In genomic region chr9:91377036-91377872, GRCm38 (mm10) we compare ENCODE assay signal across 15 mouse cellular contexts. TPM values are rescaled to one million over a fixed set of nuclear protein-coding genes. Genes with fewer than 3 reads are reported as not detected.
DNase-seq lines count a peak whose midpoint lies in the region; ATAC-seq and TF ChIP-seq lines count a peak whose summit lies in the region.
"Had no signal": no experiment of that assay in that cellular context is flagged by ENCODE, and none has a peak within 500 bp of the region (broad histone marks: within the 10 kb centered on the region; RNA-seq: fewer than 3 reads in every experiment).

No protein-coding gene starts in this region.

- H3K9me3 ChIP-seq in hindbrain, embryonic 11.5 days (ENCODE audit: control insufficient read depth, low read length): no peaks in the 10 kb centered on the region
- H3K9me3 ChIP-seq in midbrain, postnatal 0 days (ENCODE audit: low read length): no peaks in the 10 kb centered on the region
- H3K9me3 ChIP-seq: embryonic facial prominence, embryonic 12.5 days had no signal

- peak; percentile 76 for DNase-seq in cerebellum, adult 11-12 months
- DNase-seq in cerebellum, postnatal 25 days: peak; percentile 72 to 73
- peak; percentile 67 for DNase-seq in hindbrain, embryonic 11.5 days (ENCODE audit: low spot score)
- DNase-seq in midbrain, postnatal 0 days (ENCODE audit: low spot score): no peak
- no peak for DNase-seq in layer of hippocampus, adult 18-20 months (ENCODE audit: low spot score in 2 of 2)
- no peak for DNase-seq in thymus, postnatal 4 days
- no peak for DNase-seq in thymus, postnatal 14 days
- DNase-seq: gastrocnemius, postnatal 10 days; heart, postnatal 36 days; lung, postnatal 4 days had no signal

- H3K36me3 ChIP-seq in hindbrain, embryonic 11.5 days (ENCODE audit: control insufficient read depth, insufficient read depth, low read length): no peaks in the 10 kb centered on the region
- H3K36me3 ChIP-seq in midbrain, postnatal 0 days (ENCODE audit: insufficient read depth, low read length): no peaks in the 10 kb centered on the region
- H3K36me3 ChIP-seq: embryonic facial prominence, embryonic 12.5 days; G1E had no signal

- peaks cover 73% of the 10 kb centered on the region for H3K27me3 ChIP-seq in hindbrain, embryonic 11.5 days (ENCODE audit: control insufficient read depth, insufficient read depth, low read length)
- peaks cover 59% of the 10 kb centered on the region for H3K27me3 ChIP-seq in midbrain, postnatal 0 days (ENCODE audit: insufficient read depth, low read length)

- ATAC-seq in hindbrain, embryonic 11.5 days (ENCODE audit: low FRiP score): peak; percentile 23; the same call in 1 of the 2 replicates
- no peak for ATAC-seq in midbrain, postnatal 0 days (ENCODE audit: low FRiP score)

- peak overlapping the region; percentile 87 for H3K4me2 ChIP-seq in hindbrain, embryonic 11.5 days (replicated peaks; ENCODE audit: low read depth, low read length)
- peak overlapping the region; percentile 40; the same call in 1 of the 2 replicates for H3K4me2 ChIP-seq in midbrain, postnatal 0 days (ENCODE audit: low read depth, low read length, poor library complexity, severe bottlenecking)

- peak overlapping the region; percentile 79 for H3K27ac ChIP-seq in hindbrain, embryonic 11.5 days (ENCODE audit: low read depth, low read length)
- peak overlapping the region; percentile 32; the same call in 1 of the 2 replicates for H3K27ac ChIP-seq in midbrain, postnatal 0 days (ENCODE audit: low read depth, low read length)
- H3K27ac ChIP-seq: embryonic facial prominence, embryonic 12.5 days had no signal

- peak overlapping the region; percentile 17; the same call in 1 of the 2 replicates for H3K9ac ChIP-seq in hindbrain, embryonic 11.5 days (ENCODE audit: low read depth, low read length)
- no peak overlapping the region for H3K9ac ChIP-seq in midbrain, postnatal 0 days (replicated peaks; ENCODE audit: low read length, poor library complexity, severe bottlenecking)
- H3K9ac ChIP-seq: embryonic facial prominence, embryonic 12.5 days had no signal

- peak overlapping the region; percentile 57 for H3K4me3 ChIP-seq in hindbrain, embryonic 11.5 days (ENCODE audit: low read depth, low read length)
- H3K4me3 ChIP-seq in midbrain, postnatal 0 days (ENCODE audit: low read depth, low read length): no peak overlapping the region
- H3K4me3 ChIP-seq: embryonic facial prominence, embryonic 12.5 days had no signal

- TF ChIP-seq CTCF in midbrain, postnatal 0 days (IDR thresholded peaks at IDR 0.05): no peak

- H3K4me1 ChIP-seq in hindbrain, embryonic 11.5 days (replicated peaks; ENCODE audit: control insufficient read depth, insufficient read depth, low read length): no peaks in the 10 kb centered on the region
- no peaks in the 10 kb centered on the region for H3K4me1 ChIP-seq in midbrain, postnatal 0 days (ENCODE audit: insufficient read depth, low read length)

- WGBS in hindbrain, embryonic 11.5 days: 3% methylated on average over 14 of the region's 14 CpGs
- 6% methylated on average over 14 of the region's 14 CpGs for WGBS in midbrain, postnatal 0 days

RNA-seq across cellular contexts. Expression of gene Zic1, which starts 11.6 kb away (rescaled TPM):
- 18.2 and 23.8 TPM in 2 replicates for polyA plus RNA-seq in hindbrain, embryonic 11.5 days (2014; fragmentation: Nextera tagmentation; extraction: Ambion mirVana)
- 91.8 and 146 TPM in 2 replicates for total RNA-seq in midbrain, postnatal 0 days (2014; rRNA removed)
- polyA plus RNA-seq in midbrain, postnatal 0 days (2015; fragmentation: Nextera tagmentation; extraction: Ambion mirVana): 4.1 and 8.2 TPM in 2 replicates
- 10 to 100 TPM; 10.1 to 10.3 TPM for total RNA-seq in layer of hippocampus, adult 18-20 months (2021)
- total RNA-seq: adrenal gland, adult 18-20 months had no signal
- polyA plus RNA-seq: G1E; large intestine, adult 2 months; spleen, adult 2 months had no signal

RNA-seq across cellular contexts. Expression of gene Zic4, which starts 15.0 kb away (rescaled TPM):
- 32.8 and 36.5 TPM in 2 replicates for polyA plus RNA-seq in hindbrain, embryonic 11.5 days (2014; fragmentation: Nextera tagmentation; extraction: Ambion mirVana)
- total RNA-seq in midbrain, postnatal 0 days (2014; rRNA removed): 54.7 and 73.4 TPM in 2 replicates
- polyA plus RNA-seq in midbrain, postnatal 0 days (2015; fragmentation: Nextera tagmentation; extraction: Ambion mirVana): 22.2 and 33.5 TPM in 2 replicates
- 1 to 10 TPM; 1.4 to 4.1 TPM for total RNA-seq in layer of hippocampus, adult 18-20 months (2021)
- total RNA-seq: adrenal gland, adult 18-20 months; heart, postnatal 36 days had no signal
- polyA plus RNA-seq: G1E; large intestine, adult 2 months; spleen, adult 2 months had no signal

Comparison
In these comparisons a context has a peak if more than half of its experiments do, and no peak if none do; other contexts are left out.
1. DNase-seq: peak in cerebellum, adult 11-12 months (single experiment), cerebellum, postnatal 25 days (2 of 2) and hindbrain, embryonic 11.5 days (single experiment); none in midbrain, postnatal 0 days (single experiment), layer of hippocampus, adult 18-20 months (0 of 2), thymus, postnatal 4 days (single experiment) and thymus, postnatal 14 days (single experiment).
2. RNA of gene Zic4, which starts 15.0 kb away (total RNA-seq): 54.7 to 73.4 TPM in midbrain, postnatal 0 days; 1.4 to 4.1 TPM in layer of hippocampus, adult 18-20 months; every median in the first group is over 10 times any median in the second.